Mouse (Mus musculus) spleen, postnatal 14 days (tissue): Measurements from ENCODE around the gene Agtpbp1.

Experiments
- DNase-seq, 2 experiments: peaks; one replicate each; pipeline ENCODE4 v3.0.0; 2021 to 2022; ENCODE audit warnings: low spot score in 2 of 2

Agtpbp1 gene

DNA sequence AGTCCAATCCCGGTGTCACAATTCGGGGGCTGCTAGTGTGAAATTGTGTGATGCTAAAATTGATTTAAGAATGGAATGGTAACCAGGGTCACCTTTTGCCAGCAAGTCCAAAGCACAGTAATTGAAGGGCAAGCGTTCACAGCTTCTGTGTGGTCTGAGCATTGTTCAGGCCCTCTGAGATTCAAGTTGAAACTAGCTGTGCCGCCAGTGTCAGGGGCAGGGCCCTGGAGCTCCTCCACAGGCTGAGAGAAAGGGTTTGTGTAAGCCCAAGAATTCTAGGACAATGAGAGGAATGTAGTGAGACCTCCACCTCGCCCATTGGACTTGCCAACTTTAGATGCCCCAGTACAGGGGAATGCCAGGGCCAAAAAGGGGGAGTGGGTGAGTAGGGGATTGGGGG lies 161.2 kb downstream of the Agtpbp1 start:
- no peak for DNase-seq

DNA sequence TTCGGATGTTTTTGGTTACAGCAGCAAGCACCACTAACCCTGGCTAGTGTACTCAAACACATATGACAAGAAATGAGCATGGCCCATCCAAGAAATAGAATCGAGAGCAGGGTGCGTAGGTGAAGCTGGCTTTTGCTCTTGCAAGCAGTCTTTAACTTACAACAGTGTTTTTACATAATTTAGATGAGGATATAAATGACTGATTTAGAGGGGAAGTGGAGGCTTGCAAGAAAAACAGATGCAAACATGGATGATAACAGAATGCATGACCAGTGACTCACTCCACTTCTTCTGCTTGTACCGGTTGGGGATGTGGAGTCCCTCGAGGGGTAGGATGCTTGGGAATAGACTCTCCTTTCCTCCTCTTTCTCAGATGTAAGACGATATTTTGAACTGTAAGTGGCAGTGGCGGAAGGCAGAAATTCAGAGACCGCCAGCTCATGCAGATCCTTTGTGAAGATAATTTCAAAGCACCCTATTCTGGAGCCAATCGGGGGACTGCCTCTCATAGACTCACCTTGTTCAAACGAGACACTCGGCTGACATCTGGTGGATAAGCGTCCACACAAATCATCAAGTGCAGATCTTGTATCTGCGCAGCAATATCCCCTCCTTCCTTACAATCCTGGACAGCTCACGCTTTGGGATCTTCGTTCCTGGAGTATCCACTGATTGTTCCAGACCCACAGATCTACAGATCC lies 168.3 kb downstream of the Agtpbp1 start:
- no peak for DNase-seq

DNA sequence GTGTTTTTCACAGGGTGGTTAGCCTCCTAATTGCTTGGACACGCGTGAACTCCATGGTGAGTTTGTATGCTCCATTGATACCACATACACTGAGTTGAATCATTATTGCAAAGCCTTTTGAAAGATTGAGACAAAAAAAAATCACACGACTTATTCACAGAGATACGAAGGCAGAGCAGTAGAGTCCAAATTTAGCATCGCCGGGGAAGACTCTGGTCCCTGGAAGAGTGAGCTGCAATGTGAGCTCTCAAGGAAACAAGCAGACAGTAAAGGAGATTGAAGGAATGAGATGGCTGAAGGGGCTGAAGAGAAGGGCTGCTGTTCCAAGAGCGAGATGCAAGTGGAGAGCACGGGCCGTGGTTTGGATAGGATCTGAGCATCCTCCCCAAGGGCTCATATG lies 171.1 kb downstream of the Agtpbp1 start:
- no peak for DNase-seq

GRCm38 (mm10) chr13:59412672-59413071 lies 172.4 kb downstream of the Agtpbp1 start:
- no peak for DNase-seq

GRCm38 (mm10) chr13:59407182-59407581 lies 177.8 kb downstream of the Agtpbp1 start:
- no peak for DNase-seq

- DNase-seq, result no peak
Observed at GRCm38 (mm10) chr13:59402026-59402775, 182.8 kb downstream of the Agtpbp1 start.

GRCm38 (mm10) chr13:59397571-59397970 lies 187.5 kb downstream of the Agtpbp1 start:
- DNase-seq, result no peak
